Mouse (Mus musculus) 3T3-L1 (cell line): ENCODE data around the gene Ccdc169.
"Not testable (repeated sequence)": the region's sequence is repeated elsewhere in the genome, so short reads cannot be mapped to it uniquely, and the experiment has no call there.

Source experiments
- DNase-seq: peaks from one replicate; pipeline ENCODE4 v3.0.0-alpha.2; 2015; ENCODE audit warnings: low read depth, low spot score

Gene Ccdc169

DNA sequence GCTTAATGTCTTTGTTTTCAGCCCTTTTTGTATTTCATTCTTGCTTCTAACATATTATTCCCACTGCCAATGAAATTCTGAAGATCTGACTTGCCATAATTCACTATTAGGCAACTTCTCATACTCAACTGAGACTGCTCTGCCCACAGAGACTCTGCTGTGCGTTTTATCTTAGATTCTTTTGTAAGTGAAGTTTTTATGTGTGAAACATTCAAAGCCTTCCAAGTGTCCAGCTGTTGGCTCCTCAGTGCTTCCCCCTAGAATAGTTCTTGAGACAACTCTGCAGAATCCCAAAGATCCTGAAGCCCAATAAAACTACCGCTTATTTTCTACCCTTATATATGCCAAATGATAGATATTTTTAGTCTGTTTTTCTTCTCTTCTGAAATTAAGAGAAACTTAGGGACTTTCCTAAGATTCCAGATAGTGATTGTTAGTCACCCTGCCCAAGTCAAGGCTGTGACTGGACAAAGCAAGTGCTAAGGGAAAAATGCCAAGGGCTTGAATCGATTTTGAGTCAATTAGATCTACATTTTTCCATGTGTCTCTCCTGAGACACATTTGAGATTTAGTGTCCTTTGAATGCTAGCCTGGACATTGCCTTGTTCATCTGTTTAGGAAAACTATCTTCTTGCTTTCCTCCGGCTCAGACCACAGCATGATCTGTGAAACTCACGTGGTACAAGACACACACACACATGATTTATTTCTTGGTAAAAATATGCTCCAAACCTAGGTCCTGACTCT is 58.6 kb downstream of the Ccdc169 start:
- DNase-seq, result peak; percentile 52

DNA sequence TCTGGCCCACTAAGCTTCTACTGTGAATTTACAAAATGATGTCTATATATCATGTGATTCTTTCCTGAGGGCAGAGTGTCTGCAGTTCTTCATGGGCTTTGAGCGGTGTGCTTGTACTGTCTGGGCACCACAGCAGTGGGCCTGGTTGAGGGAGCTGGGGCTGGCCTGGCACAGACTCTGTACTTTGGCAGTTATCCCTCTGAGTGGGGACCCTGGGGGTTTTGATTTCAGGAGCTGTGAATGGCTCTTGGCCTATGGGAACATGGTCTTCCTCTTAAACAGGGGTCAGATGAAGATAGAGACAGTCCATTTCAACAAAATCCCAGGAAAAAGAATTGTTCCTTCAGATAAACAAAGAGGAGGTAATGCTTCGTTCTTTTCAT is 59.2 kb downstream of the Ccdc169 start:
- DNase-seq, result no peak

- not testable (repeated sequence) for DNase-seq
Observed at GRCm38 (mm10) chr3:55203621-55204020, 66.5 kb downstream of the Ccdc169 start.

- DNase-seq, result no peak
Observed at GRCm38 (mm10) chr3:55206413-55206812, 69.3 kb downstream of the Ccdc169 start.

GRCm38 (mm10) chr3:55207665-55208064 is 70.5 kb downstream of the Ccdc169 start:
- DNase-seq, result peak; percentile 55

- peak; percentile 30 for DNase-seq
Observed at GRCm38 (mm10) chr3:55212254-55212653, 75.1 kb downstream of the Ccdc169 start.

DNA sequence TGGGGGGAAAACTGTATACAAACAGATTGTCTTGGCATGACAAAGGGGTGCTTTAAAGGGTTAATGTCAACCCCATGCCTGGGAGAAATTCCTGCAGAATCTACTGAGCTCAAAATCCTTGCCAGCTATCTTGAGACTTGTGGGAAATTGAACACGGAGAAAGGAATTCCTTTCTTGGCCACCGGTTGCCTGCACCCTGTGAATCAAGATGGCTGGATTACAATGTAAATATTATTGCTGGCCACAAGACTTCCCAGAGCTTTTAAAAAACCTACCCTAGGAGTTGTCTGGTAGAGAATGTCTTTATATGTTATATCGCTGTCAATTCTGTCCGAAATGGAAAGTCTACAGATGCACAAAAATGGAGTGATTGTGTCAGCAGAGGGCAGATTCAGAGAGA is 76.6 kb downstream of the Ccdc169 start:
- peak; percentile 78 for DNase-seq

GRCm38 (mm10) chr3:55214413-55214812 is 77.3 kb downstream of the Ccdc169 start:
- DNase-seq, result peak; percentile 53

DNA sequence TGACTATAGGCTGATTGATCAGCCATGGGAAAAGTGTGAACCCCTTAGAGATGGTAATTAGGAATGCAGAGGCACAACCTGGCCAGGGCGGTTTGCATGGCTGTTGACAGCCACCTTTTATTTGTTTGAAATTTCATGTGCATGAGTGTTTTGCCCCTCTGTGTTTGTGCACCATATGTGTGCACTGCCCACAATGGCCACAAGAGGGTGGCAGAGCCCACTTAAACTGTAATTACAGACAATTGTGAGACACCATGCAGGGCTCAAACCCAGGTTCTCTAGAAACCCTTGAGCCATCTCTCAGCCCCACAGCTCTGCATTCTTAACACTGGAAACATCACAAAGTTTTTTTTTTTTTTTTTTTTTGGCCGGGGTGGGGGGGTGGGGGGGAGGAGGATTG is 85.4 kb downstream of the Ccdc169 start:
- no peak for DNase-seq
